Mouse (Mus musculus) megakaryocyte, embryonic 14.5 days (primary cell): Measurements from ENCODE around the gene Sipa1l3.

Experiments used
- FLI1 ChIP-seq: IDR thresholded peaks from 2 replicates; pipeline ENCODE4 v1.6.1; 2012; ENCODE audit warnings: low read length, inconsistent platforms, mixed read lengths
- GATA1 ChIP-seq: IDR thresholded peaks from 3 replicates; pipeline ENCODE4 v1.6.1; 2012; ENCODE audit warnings: mixed read lengths, low read length, inconsistent platforms, borderline replicate concordance

DNA sequence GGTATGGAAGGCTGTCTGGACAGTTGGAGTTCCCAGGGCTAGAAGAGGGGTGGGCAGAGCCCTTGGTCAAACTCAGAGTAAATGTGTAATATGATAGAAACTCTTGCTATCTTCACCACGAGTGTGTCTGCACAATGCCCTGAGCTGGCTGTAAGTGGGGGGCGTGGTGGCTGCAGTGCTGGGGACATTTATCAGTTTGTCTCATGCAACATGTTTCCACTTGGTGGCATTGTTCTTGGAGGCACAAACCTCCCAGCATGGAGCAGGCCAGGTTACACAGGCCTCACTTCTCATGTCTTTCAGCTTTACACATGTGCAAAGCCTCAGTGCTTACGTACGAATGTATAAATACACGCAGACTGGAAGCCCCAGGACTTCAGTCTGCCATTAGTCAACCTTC lies 146.3 kb downstream of the Sipa1l3 start:
- TF ChIP-seq GATA1 = no peak
- TF ChIP-seq FLI1 = no peak
